Mouse (Mus musculus) ES-E14 (cell line): ENCODE measurements at regions not wholly inside any gene's neighbourhood (a gene's known extent, or its start where the extent isn't known, plus 50 kb on each side); places are given as distances from the start of the nearest gene placed in this dataset.

ENCODE experiments used
- DNase-seq: peaks from one replicate; pipeline ENCODE4 v3.0.0-alpha.2; 2013; ENCODE audit warnings: low read depth, low spot score
- H3K27ac ChIP-seq: 2 replicates; pipeline ENCODE4 v1.5.1; 2012; ENCODE audit warnings: low read depth, mild to moderate bottlenecking, low read length, moderate library complexity, mixed read lengths; ENCODE audit not compliant: poor library complexity, insufficient read depth, severe bottlenecking
- H3K36me3 ChIP-seq: 2 replicates; pipeline ENCODE4 v1.6.1; 2012; ENCODE audit warnings: mild to moderate bottlenecking, low read length, moderate library complexity, mixed read lengths; ENCODE audit not compliant: control insufficient read depth, poor library complexity, insufficient read depth, severe bottlenecking
- H3K4me1 ChIP-seq, 2 experiments: fragments of 150-350 bp in 1 of 2; sonication (generic) in 1 of 2; 2 replicates each; pipeline ENCODE4 v1.6.1; 2012; ENCODE audit warnings: low read length in 2 of 2, mild to moderate bottlenecking in 1 of 2, mixed read lengths in 1 of 2; ENCODE audit not compliant: control insufficient read depth in 2 of 2, insufficient read depth in 2 of 2, poor library complexity in 1 of 2
- H3K4me3 ChIP-seq, 2 experiments: fragments of 150-350 bp in 1 of 2; sonication (generic) in 1 of 2; 2 replicates each; pipeline ENCODE4 v1.5.1; 2012; ENCODE audit warnings: low read length in 2 of 2, low read depth in 1 of 2, mild to moderate bottlenecking in 1 of 2, mixed read lengths in 1 of 2; ENCODE audit not compliant: insufficient read depth in 1 of 2, poor library complexity in 1 of 2, severe bottlenecking in 1 of 2
- H3K9ac ChIP-seq: 2 replicates; pipeline ENCODE4 v1.6.1; 2012; ENCODE audit warnings: low read depth, mild to moderate bottlenecking, low read length, mixed read lengths; ENCODE audit not compliant: poor library complexity, insufficient read depth, severe bottlenecking
- H3K9me3 ChIP-seq: fragments of 150-350 bp; sonication (generic); 2 replicates; pipeline ENCODE4 v1.6.1; 2012; ENCODE audit warnings: low read depth, mild to moderate bottlenecking, low read length; ENCODE audit not compliant: control insufficient read depth, insufficient read depth
- CHD2 ChIP-seq: IDR thresholded peaks from 2 replicates; pipeline ENCODE4 v1.6.1; 2014; ENCODE audit warnings: mild to moderate bottlenecking, low read depth, low read length, inconsistent platforms
- HCFC1 ChIP-seq: IDR thresholded peaks from 2 replicates; pipeline ENCODE4 v1.6.1; 2012; ENCODE audit warnings: low read length, inconsistent platforms, borderline replicate concordance; ENCODE audit not compliant: insufficient read depth
- MAFK ChIP-seq: IDR thresholded peaks from 2 replicates; pipeline ENCODE4 v1.6.1; 2014; ENCODE audit warnings: mild to moderate bottlenecking, low read depth, low read length, inconsistent platforms; ENCODE audit not compliant: insufficient read depth
- ZC3H11A ChIP-seq: IDR thresholded peaks from 2 replicates; pipeline ENCODE4 v1.6.1; 2012; ENCODE audit warnings: low read depth, mild to moderate bottlenecking, inconsistent platforms, low read length, borderline replicate concordance
- ZNF384 ChIP-seq: IDR thresholded peaks from 2 replicates; pipeline ENCODE4 v1.6.1; 2012; ENCODE audit warnings: low read depth, low read length, inconsistent platforms
- in situ Hi-C, 2 experiments: fragments of 600-800 bp; cut with MboI; formaldehyde crosslinking; loops; one replicate each; pipeline ENCODE4 v1.15.1; 2025; ENCODE audit warnings: low sequenced_read_pairs in 2 of 2, inconsistent platforms in 1 of 2; ENCODE audit not compliant: unreplicated experiment in 2 of 2

- in situ Hi-C loops: no loop called here
- H3K27ac ChIP-seq: no peak overlapping the region
- H3K9me3 ChIP-seq: no peaks in the 10 kb centered on the region
- H3K9ac ChIP-seq: no peak overlapping the region
- DNase-seq: no peak
- no peaks in the 10 kb centered on the region for H3K4me1 ChIP-seq
- TF ChIP-seq ZC3H11A (no peak), CHD2 (no peak), HCFC1 (no peak), ZNF384 (no peak), MAFK (no peak)
- H3K36me3 ChIP-seq: no peaks in the 10 kb centered on the region
- no peak overlapping the region for H3K4me3 ChIP-seq
Measured at GRCm38 (mm10) chr2:148563390-148563789, 109.0 kb upstream of the Nxt1 start.

DNA sequence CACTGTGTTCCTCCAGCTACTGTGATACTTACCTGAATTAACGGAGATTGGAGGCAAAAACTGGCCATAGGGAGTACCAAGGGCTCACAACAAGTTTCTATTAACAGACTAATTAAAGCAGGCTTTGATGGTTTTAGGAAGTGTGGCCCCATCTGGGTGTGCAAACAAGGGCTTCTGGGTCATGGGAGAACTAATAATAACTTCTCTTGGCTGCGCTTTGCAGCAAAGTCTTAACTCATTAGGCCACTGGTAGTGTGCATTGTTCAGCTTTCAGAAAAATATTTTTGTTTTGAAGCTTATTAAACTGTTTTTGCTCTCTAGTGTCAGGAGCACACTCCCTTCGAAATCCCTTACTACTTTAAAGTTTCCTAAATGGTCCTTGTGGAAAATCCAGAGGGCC lies 110.4 kb upstream of the Nxt1 start:
- Histone ChIP-seq H3K9me3 (no peaks in the 10 kb centered on the region), H3K9ac (no peak overlapping the region), H3K4me1 (no peaks in the 10 kb centered on the region), H3K4me3 (no peak overlapping the region), H3K27ac (no peak overlapping the region), H3K36me3 (no peaks in the 10 kb centered on the region)
- TF ChIP-seq ZNF384 (no peak), ZC3H11A (no peak), HCFC1 (no peak)
- in situ Hi-C loops: no loop called here
- DNase-seq: no peak

- in situ Hi-C loops: no loop called here
- Histone ChIP-seq H3K9ac (no peak overlapping the region), H3K4me3 (no peak overlapping the region), H3K27ac (no peak overlapping the region), H3K4me1 (no peaks in the 10 kb centered on the region), H3K36me3 (no peaks in the 10 kb centered on the region), H3K9me3 (no peaks in the 10 kb centered on the region)
- TF ChIP-seq ZNF384: no peak
- TF ChIP-seq MAFK: no peak
- TF ChIP-seq CHD2: no peak
- DNase-seq: no peak
Measured at GRCm38 (mm10) chr2:148560013-148560773, 112.2 kb upstream of the Nxt1 start.

GRCm38 (mm10) chr2:148559376-148559775 lies 113.0 kb upstream of the Nxt1 start:
- Histone ChIP-seq H3K4me1 (no peaks in the 10 kb centered on the region), H3K9ac (no peak overlapping the region), H3K36me3 (no peaks in the 10 kb centered on the region), H3K9me3 (no peaks in the 10 kb centered on the region), H3K27ac (no peak overlapping the region), H3K4me3 (no peak overlapping the region)
- no peak for DNase-seq
- no peak for TF ChIP-seq ZC3H11A
- TF ChIP-seq CHD2: no peak
- no peak for TF ChIP-seq ZNF384
- no peak for TF ChIP-seq MAFK
- no peak for TF ChIP-seq HCFC1
- in situ Hi-C loops: no loop called here

DNA sequence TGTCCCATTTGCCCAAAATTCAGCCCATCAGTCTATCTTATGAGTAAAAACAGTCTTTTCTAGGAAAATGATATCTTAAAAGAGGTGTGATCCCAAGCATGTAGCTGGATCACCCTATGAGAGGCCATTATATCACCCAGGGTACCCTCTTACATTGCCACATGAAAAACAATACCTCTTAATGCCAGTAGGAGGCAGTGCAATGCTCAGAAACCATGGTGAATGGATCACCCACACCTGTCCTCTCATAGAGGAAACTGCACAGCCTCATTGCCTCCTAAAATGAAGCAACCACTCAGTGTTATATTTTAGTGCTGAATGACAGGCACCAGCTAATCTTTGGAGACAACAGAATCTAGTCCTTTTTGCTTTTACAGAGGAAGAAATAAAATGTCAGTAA lies 114.0 kb upstream of the Nxt1 start:
- Histone ChIP-seq H3K4me3 (no peak overlapping the region), H3K27ac (no peak overlapping the region), H3K4me1 (no peaks in the 10 kb centered on the region), H3K9ac (no peak overlapping the region), H3K9me3 (no peaks in the 10 kb centered on the region), H3K36me3 (no peaks in the 10 kb centered on the region)
- no peak for DNase-seq
- TF ChIP-seq CHD2: no peak
- TF ChIP-seq ZNF384: no peak
- no peak for TF ChIP-seq HCFC1
- in situ Hi-C loops: no loop called here
